Mouse (Mus musculus) neural tube, embryonic 13.5 days (tissue): Measurements from ENCODE around the gene Als2cr12. TPM values are rescaled to one million over a fixed set of nuclear protein-coding genes. Genes with fewer than 3 reads are reported as not detected.
A peak's percentile ranks its signal among the peaks of the same experiment; 100 is the strongest.
"Not testable (repeated sequence)": the region's sequence is repeated elsewhere in the genome, so short reads cannot be mapped to it uniquely, and the experiment has no call there.

Experiments
- ATAC-seq: fragments of 200-750 bp; cut with Nextera tagmentation; 2 replicates; pipeline ENCODE4 v1.8.0; 2017; ENCODE audit warnings: low read depth, mild to moderate bottlenecking, moderate TSS enrichment, moderate library complexity
- H3K27ac ChIP-seq: fragments of 300-500 bp; sonication (generic); replicated peaks from 2 replicates; pipeline ENCODE4 v1.5.1; 2015; ENCODE audit warnings: moderate library complexity, mild to moderate bottlenecking, inconsistent platforms
- H3K27me3 ChIP-seq: fragments of 300-500 bp; sonication (generic); 2 replicates; pipeline ENCODE4 v1.6.1; 2015; ENCODE audit warnings: mild to moderate bottlenecking, inconsistent platforms
- H3K36me3 ChIP-seq: fragments of 300-500 bp; sonication (generic); 2 replicates; pipeline ENCODE4 v1.6.1; 2015; ENCODE audit warnings: mild to moderate bottlenecking, inconsistent platforms
- H3K4me1 ChIP-seq: fragments of 300-500 bp; sonication (generic); replicated peaks from 2 replicates; pipeline ENCODE4 v1.6.1; 2015; ENCODE audit warnings: inconsistent platforms
- H3K4me2 ChIP-seq: fragments of 300-500 bp; sonication (generic); 2 replicates; pipeline ENCODE4 v1.6.1; 2015; ENCODE audit warnings: inconsistent platforms, mild to moderate bottlenecking, moderate library complexity
- H3K4me3 ChIP-seq: fragments of 300-500 bp; sonication (generic); 2 replicates; pipeline ENCODE4 v1.5.1; 2015; ENCODE audit warnings: mild to moderate bottlenecking, inconsistent platforms
- H3K9ac ChIP-seq: fragments of 300-500 bp; sonication (generic); 2 replicates; pipeline ENCODE4 v1.6.1; 2015; ENCODE audit warnings: moderate library complexity, mild to moderate bottlenecking, inconsistent platforms
- H3K9me3 ChIP-seq: fragments of 300-500 bp; sonication (generic); 2 replicates; pipeline ENCODE4 v1.6.1; 2016; ENCODE audit warnings: inconsistent platforms
- WGBS: fragments of 180-500 bp; shearing (Covaris S2); methylation state at CpG from one replicate; pipeline ENCODE4 v1.1.7; 2015; 5-methylcytosine and 5-hydroxymethylcytosine counted together
- polyA plus RNA-seq: library from polyadenylated mRNA; unstranded; fragments of >200 nt; fragmentation: Nextera tagmentation; extraction: Ambion mirVana; gene quantifications from 2 replicates; pipeline ENCODE4 v1.2.1, GENCODE M21; 2015

Als2cr12 gene
- polyA plus RNA-seq, 1 experiment from 2014 or later, result not detected

DNA sequence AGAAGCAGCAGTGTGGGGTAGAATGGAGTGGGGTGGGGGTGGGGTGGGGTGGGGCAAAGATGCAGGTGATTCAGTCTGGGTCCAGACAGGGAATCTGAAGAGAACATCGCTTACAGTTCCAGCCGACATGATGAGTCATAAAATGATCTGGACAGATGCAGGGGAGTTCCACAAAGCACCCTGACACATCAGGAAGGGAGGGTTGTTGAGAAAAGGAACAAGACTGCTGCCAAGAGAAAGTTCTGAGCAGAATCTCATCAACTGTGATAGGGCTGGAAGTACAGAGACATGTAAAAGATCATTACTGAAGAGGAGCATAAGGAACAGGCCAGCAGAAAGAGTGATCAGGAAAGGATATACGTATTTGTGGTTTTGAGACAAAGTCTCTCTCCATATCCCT, 32.4 kb downstream of the Als2cr12 start:
- H3K27ac ChIP-seq, H3K9ac ChIP-seq, H3K9me3 ChIP-seq, H3K27me3 ChIP-seq, H3K4me2 ChIP-seq, H3K4me3 ChIP-seq, H3K4me1 ChIP-seq, H3K36me3 ChIP-seq, ATAC-seq: not testable (repeated sequence)
- 84% methylated on average over 3 of the region's 3 CpGs for WGBS

DNA sequence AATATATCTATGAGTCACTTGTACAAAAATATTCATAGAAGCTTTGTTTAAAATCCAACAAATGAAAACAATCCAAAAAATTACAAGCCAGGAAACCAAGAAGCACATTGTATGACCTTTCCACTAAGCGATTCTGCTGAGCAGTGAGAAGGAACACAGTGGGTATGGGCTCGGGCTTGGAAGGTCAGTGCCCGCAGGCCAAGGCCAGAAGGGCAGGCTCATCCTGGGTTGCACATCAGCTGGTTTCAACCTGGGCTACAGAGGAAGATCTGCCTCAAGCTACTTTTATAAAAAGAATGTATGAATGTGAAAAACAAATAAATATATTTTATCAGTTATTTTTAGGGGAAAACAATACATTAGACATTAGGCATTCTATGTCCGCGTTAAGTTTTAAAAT, 33.1 kb downstream of the Als2cr12 start:
- not testable (repeated sequence) for H3K4me3 ChIP-seq, H3K27ac ChIP-seq, H3K27me3 ChIP-seq, H3K4me2 ChIP-seq, H3K9me3 ChIP-seq, H3K9ac ChIP-seq, H3K36me3 ChIP-seq, ATAC-seq, H3K4me1 ChIP-seq
- 87% methylated on average over 5 of the region's 5 CpGs for WGBS

DNA sequence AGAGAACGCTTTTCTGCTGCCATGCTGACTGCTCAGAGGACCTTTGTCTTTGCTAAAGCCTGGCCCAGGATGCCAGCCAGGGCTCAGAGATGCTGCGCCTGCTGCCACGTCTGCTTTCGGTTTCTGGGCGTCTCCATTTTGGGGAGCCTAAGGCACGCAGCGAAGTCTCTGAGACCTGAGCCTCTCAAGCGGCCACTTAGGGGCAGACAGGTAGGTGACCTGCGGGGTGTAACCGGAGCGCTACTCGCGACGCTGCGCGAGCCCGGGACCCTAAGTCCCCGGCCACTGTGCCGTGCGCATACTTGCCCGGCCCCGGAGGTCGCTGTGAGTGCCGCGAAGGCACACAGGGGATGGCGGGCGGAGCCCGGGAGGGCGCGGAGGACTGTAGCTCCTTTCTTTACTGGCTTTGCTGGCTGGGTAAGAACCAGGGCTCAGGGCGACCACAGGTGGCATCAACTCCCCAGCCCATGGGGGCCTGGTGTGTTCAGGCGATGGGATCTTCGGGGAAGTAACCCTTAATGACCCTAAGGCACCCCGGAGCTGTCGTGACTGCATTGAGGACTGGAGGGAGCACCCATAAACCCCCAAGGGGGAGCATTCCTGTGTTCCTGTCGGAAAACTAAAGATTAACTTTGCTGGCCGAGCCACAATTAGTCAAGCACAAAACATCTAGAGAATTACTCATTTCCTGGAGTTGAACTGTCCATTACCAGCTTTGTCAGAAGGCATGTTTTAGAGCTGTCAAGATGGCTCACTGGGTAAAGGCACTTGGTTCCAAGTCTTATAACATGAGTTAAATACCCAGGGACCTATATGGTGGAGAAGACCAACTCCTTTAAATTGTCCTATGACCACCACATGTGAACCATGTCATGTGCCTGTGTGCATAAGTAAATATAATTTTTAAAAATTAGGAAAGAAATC, 43.0 kb downstream of the Als2cr12 start:
- Histone ChIP-seq H3K4me3 (peak overlapping the region; percentile 62), H3K36me3 (no peaks in the 10 kb centered on the region), H3K27me3 (no peaks in the 10 kb centered on the region), H3K27ac (no peak overlapping the region), H3K4me2 (peak overlapping the region; percentile 80), H3K9ac (peak overlapping the region; percentile 81), H3K9me3 (no peaks in the 10 kb centered on the region), H3K4me1 (no peaks in the 10 kb centered on the region)
- peak; percentile 83 for ATAC-seq
- WGBS, result 2% methylated on average over 37 of the region's 37 CpGs

DNA sequence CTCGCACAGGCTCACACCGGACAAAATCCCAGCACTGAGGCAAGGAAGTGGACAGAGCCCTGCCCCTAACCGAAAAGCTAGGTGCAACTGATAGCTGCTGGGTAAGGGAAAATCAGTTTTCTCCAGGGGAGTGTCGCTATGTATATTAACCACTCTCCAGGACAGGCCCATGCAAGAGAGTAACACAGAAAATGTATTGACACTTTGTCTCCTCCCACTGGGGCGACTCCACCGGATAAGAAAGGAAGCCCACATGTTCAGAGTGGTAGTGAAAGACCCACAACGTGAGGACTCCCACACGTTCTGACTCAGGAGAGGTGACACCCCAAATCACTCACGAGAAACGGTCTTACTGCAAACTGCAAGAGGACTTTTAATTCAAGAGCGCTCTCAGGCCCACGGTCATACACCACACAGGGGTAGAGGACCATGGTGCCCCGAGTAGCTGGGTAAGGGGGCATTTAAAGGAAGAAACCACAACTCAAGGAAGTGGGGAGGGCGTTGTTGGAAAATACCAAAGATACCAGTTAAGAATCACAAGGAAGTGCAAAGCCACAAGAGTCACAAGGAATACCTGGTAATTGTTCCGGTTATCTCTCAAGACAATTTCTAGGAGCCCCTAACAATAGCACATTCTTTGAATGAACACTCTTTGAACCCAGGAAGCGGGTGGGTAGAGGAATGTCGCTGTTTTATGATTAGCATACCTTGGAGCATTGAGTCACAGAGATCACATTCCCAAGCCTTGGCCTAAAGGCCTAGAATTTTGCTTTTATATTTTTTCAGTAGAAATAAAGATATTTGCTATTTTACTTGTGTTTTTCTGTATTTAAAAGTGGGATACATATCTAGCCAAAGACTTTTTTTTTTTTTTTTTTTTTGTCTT, 44.0 kb downstream of the Als2cr12 start:
- not testable (repeated sequence) for H3K9ac ChIP-seq, H3K36me3 ChIP-seq, H3K27me3 ChIP-seq, ATAC-seq, H3K27ac ChIP-seq, H3K9me3 ChIP-seq, H3K4me1 ChIP-seq
- peak overlapping the region; percentile 80 for H3K4me2 ChIP-seq
- 86% methylated on average over 17 of the region's 17 CpGs for WGBS
- peak overlapping the region; percentile 62 for H3K4me3 ChIP-seq

DNA sequence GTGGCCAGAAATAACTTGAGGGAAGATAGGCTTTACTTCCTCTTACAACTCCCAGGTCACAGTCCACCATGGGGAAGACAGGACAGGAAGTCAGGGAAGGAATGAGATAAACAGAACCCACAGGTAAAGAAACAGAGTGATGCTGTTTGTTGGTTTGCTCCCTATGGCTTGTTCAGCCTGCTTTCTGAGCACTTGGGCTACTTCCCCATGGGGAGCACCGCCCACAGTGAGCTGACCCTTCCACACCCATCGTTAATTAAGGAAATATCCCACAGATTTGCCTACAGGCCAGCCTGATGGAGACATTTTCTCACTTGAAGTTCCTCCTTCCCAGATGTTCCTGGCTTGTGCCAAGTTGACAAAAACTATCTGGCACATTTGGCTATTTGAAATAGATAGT, 66.9 kb downstream of the Als2cr12 start:
- not testable (repeated sequence) for H3K9me3 ChIP-seq, H3K4me1 ChIP-seq, H3K9ac ChIP-seq, H3K4me2 ChIP-seq, ATAC-seq, H3K27me3 ChIP-seq, H3K27ac ChIP-seq, H3K36me3 ChIP-seq, H3K4me3 ChIP-seq
- 98% methylated on average over 2 of the region's 2 CpGs for WGBS

DNA sequence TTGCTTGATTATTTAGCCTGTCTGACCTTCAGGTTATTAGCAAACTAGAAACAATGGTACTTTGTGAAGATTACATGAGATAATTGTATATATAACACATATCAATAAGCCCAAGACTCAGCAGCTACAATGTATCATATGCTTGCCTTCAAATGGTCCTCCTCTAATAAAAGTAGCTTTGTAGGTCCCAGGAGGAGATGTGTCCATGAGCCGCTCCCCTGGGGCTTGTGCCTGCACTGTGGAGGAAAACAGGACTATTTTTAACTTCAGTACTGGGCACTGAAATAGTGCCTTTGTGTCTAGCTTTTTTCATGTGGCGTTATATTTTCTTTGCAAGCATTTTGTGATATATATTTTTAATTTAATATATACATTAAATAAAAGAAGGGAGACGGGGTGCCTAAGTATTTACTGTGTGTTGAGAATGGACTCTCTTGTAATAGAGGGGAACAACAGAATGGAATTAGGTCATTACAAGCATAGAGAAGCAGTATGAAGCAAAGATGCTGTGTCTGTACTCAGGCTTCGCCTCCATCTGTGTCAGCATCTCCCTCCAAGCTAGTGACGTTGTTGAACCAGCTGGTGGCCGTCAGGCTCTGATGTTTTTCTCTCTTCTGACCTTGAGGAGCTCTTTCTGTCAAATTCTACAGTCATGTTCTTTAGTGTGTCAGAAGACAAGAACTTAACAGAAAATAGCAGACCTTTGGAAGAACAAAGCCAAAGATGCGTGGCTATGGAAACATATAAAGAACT, 73.6 kb downstream of the Als2cr12 start:
- H3K4me2 ChIP-seq, result no peak overlapping the region
- no peak for ATAC-seq
- no peak overlapping the region for H3K4me3 ChIP-seq
- H3K36me3 ChIP-seq, result no peaks in the 10 kb centered on the region
- WGBS, result 60% methylated on average over 7 of the region's 7 CpGs
- 0 out of 2 replicates have a peak, but pooled peaks cover 2% of the 10 kb centered on the region for H3K9me3 ChIP-seq
- no peaks in the 10 kb centered on the region for H3K27me3 ChIP-seq
- H3K27ac ChIP-seq, result 0 out of 2 replicates have a peak overlapping the region, but pooled peaks have one; percentile 14
- no peak overlapping the region for H3K9ac ChIP-seq
- no peaks in the 10 kb centered on the region for H3K4me1 ChIP-seq

DNA sequence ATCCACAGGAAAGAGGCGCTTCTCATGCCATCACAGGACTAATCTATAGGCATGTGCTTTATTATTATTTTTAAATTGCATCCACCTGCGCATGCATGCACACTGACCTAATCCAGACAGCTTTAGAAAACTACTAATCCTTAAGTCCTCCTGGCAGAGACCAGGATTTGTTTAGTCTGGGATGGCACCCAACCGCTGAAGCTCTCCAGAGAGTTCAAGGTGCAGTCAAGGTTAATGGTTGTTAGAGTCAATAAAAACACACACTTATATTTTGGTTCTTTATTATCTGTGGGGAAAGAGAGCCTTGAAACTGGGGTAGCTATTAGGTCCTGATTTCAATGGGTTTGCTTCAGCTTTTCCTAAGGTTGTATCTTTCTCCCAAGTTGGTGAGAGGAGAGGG, 74.5 kb downstream of the Als2cr12 start:
- H3K27ac ChIP-seq, result no peak overlapping the region
- no peak overlapping the region for H3K9ac ChIP-seq
- H3K9me3 ChIP-seq, result 0 out of 2 replicates have a peak, but pooled peaks cover 2% of the 10 kb centered on the region
- no peak overlapping the region for H3K4me3 ChIP-seq
- H3K27me3 ChIP-seq, result no peaks in the 10 kb centered on the region
- H3K36me3 ChIP-seq, result no peaks in the 10 kb centered on the region
- H3K4me2 ChIP-seq, result no peak overlapping the region
- H3K4me1 ChIP-seq, result no peaks in the 10 kb centered on the region
- no peak for ATAC-seq
- 86% methylated on average over 3 of the region's 3 CpGs for WGBS

DNA sequence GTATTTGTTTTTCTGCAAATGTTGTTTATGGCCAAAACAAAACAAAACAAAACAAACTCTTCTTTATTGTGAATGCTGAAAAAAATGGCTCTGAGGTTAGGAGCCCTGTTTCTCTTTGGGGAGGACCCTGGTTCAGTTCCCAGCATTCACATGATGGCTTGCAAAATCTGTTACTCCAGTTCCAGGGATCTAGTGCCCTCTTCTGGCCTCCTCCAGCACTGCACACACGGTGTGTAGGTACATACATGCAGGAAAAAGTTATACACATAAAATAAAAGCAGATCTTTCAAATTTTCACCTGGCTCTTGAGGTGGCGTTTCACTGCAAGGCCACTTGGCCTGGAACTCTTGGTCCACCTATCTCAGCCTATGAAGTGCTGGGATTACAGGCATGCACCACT, 77.0 kb downstream of the Als2cr12 start:
- H3K4me1 ChIP-seq, result no peaks in the 10 kb centered on the region
- WGBS, result 91% methylated on average over 2 of the region's 2 CpGs
- H3K4me3 ChIP-seq, result no peak overlapping the region
- no peak for ATAC-seq
- 0 out of 2 replicates have a peak, but pooled peaks cover 2% of the 10 kb centered on the region for H3K9me3 ChIP-seq
- no peak overlapping the region for H3K4me2 ChIP-seq
- H3K27ac ChIP-seq, result no peak overlapping the region
- H3K9ac ChIP-seq, result no peak overlapping the region
- H3K36me3 ChIP-seq, result no peaks in the 10 kb centered on the region
- no peaks in the 10 kb centered on the region for H3K27me3 ChIP-seq

DNA sequence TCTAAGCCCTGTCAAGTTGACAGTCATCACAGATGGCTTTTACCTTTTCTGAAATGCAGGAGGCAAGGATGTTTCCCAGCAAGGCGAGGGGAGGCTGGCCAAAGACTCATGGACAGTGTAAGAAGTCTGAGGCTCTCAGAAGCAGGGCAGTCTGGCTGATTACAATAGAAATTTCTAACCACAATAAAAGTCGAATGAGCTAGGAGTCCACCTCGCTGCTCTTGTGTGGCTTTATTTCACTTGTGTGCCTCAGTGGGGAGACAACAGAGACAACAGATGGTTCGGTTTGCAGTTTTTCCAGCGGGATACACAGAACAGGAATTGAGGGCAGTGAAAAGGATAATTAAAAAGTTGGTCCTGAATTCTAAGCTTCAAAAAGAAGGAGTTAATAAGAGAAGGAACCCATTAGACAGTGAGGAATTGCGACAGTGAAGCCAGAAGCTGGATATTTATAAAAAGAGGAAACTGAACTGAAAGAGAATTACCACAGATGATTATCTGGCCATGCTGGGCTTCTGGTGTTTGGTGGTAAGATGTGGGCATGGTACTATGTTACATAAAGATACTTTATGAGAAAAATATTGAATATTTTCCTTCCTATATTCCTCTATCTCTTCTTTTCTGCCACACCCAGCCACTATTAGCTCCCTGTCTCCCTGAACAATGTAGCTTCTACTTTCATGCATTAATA, 77.7 kb downstream of the Als2cr12 start:
- Histone ChIP-seq H3K4me3 (no peak overlapping the region), H3K9me3 (0 out of 2 replicates have a peak, but pooled peaks cover 2% of the 10 kb centered on the region), H3K9ac (no peak overlapping the region), H3K36me3 (no peaks in the 10 kb centered on the region), H3K4me2 (no peak overlapping the region), H3K27me3 (no peaks in the 10 kb centered on the region), H3K27ac (no peak overlapping the region), H3K4me1 (no peaks in the 10 kb centered on the region)
- ATAC-seq, result no peak
- 69% methylated on average over 6 of the region's 6 CpGs for WGBS

DNA sequence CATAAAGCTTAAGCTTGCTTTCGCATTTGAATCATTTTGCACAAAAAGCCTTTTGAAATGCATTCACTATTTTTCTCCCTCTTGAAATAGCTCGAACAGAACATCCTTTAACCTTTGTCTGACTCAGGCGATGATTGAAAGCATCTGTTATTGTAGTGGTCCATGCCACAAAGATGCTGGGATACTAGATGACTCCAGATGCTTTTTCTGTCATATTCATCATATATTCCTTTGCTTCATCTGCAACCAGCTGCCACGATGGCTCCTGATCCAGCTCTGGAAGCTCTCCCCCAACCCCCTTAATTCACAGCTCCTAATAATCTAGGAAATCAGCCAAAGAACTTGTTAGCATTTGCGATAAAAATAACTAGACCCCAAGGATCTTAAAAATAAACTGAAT, 78.7 kb downstream of the Als2cr12 start:
- H3K36me3 ChIP-seq, result no peaks in the 10 kb centered on the region
- no peak for ATAC-seq
- 58% methylated on average over 5 of the region's 5 CpGs for WGBS
- 0 out of 2 replicates have a peak, but pooled peaks cover 2% of the 10 kb centered on the region for H3K9me3 ChIP-seq
- H3K27ac ChIP-seq, result no peak overlapping the region
- no peak overlapping the region for H3K9ac ChIP-seq
- H3K4me1 ChIP-seq, result no peaks in the 10 kb centered on the region
- H3K4me3 ChIP-seq, result no peak overlapping the region
- no peak overlapping the region for H3K4me2 ChIP-seq
- no peaks in the 10 kb centered on the region for H3K27me3 ChIP-seq

DNA sequence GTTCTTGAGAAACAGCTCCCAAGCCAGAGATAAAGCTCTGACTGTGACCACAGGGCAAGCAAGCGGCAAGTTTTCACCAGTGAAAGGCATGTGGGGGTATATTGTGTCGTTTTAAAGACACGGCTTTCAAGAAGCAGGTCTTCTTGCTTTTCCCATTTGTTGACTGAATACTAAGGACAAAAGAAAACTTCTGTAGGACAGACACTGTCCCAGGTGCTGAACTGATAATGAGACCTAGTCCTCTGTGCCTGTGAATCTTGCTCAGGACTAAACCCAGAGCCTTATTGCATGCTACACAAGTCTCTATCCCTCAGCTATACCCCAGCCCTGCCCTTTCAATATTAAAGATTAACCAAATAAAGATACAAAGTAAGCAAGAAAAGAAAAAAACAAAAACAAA, 79.6 kb downstream of the Als2cr12 start:
- Histone ChIP-seq H3K9ac (no peak overlapping the region), H3K27me3 (no peaks in the 10 kb centered on the region), H3K36me3 (no peaks in the 10 kb centered on the region), H3K4me3 (no peak overlapping the region), H3K4me2 (no peak overlapping the region), H3K27ac (no peak overlapping the region), H3K4me1 (no peaks in the 10 kb centered on the region), H3K9me3 (0 out of 2 replicates have a peak, but pooled peaks cover 2% of the 10 kb centered on the region)
- 78% methylated on average over 3 of the region's 3 CpGs for WGBS
- ATAC-seq, result no peak
